9 mouse cellular contexts compared by ENCODE assay signal in genomic region chr6:93718385-93718784, GRCm38 (mm10).
DNase-seq lines count a peak whose midpoint lies in the region; ATAC-seq and TF ChIP-seq lines count a peak whose summit lies in the region.
"Had no signal": no experiment of that assay in that cellular context is flagged by ENCODE, and none has a peak within 500 bp of the region (broad histone marks: within the 10 kb centered on the region; RNA-seq: fewer than 3 reads in every experiment).

No protein-coding gene starts in this region.

- ATAC-seq in forebrain, embryonic 13.5 days, result no peak
- ATAC-seq in forebrain, postnatal 0 days, result no peak
- peak; percentile 68; the same call in 1 of the 2 replicates for ATAC-seq in lung, embryonic 14.5 days (ENCODE audit: insufficient read depth)
- no peak for ATAC-seq in limb, embryonic 13.5 days (ENCODE audit: low FRiP score, low read depth)

- no peaks in the 10 kb centered on the region for H3K36me3 ChIP-seq in forebrain, embryonic 13.5 days (ENCODE audit: poor library complexity, severe bottlenecking)
- H3K36me3 ChIP-seq in forebrain, postnatal 0 days (ENCODE audit: insufficient read depth), result no peaks in the 10 kb centered on the region
- H3K36me3 ChIP-seq in lung, embryonic 14.5 days (ENCODE audit: insufficient read depth), result no peaks in the 10 kb centered on the region
- no peaks in the 10 kb centered on the region for H3K36me3 ChIP-seq in limb, embryonic 13.5 days

- H3K4me2 ChIP-seq in forebrain, embryonic 13.5 days, result no peak overlapping the region
- no peak overlapping the region for H3K4me2 ChIP-seq in forebrain, postnatal 0 days (ENCODE audit: low read depth)
- H3K4me2 ChIP-seq in lung, embryonic 14.5 days, result peak overlapping the region; percentile 13; the same call in 1 of the 2 replicates
- H3K4me2 ChIP-seq in limb, embryonic 13.5 days (replicated peaks), result peak overlapping the region; percentile 34

- no peak for DNase-seq in forebrain, postnatal 0 days
- DNase-seq in lung, embryonic 14.5 days, result peak; percentile 50
- no peak for DNase-seq in lung, adult 18-20 months
- DNase-seq in retina, postnatal 1 day, result peak; percentile 28
- DNase-seq in adrenal gland, postnatal 14 days, result no peak
- no peak for DNase-seq in left cerebral cortex, adult 2 months (ENCODE audit: extremely low spot score in 1 of 2, low spot score in 2 of 2)
- DNase-seq: cerebellum, postnatal 25 days had no signal

- no peak for TF ChIP-seq CTCF in forebrain, postnatal 0 days (IDR thresholded peaks at IDR 0.05; ENCODE audit: low read depth)
- no peak for TF ChIP-seq CTCF in lung, embryonic 14.5 days (IDR thresholded peaks at IDR 0.05; ENCODE audit: low read depth)
- TF ChIP-seq CTCF in left cerebral cortex, adult 2 months (IDR thresholded peaks at IDR 0.05), result no peak

- WGBS in forebrain, embryonic 13.5 days, result 17% methylated on average over 5 of the region's 5 CpGs
- 34% methylated on average over 5 of the region's 5 CpGs for WGBS in forebrain, postnatal 0 days
- WGBS in lung, embryonic 14.5 days, result 8% methylated on average over 5 of the region's 5 CpGs
- 22% methylated on average over 5 of the region's 5 CpGs for WGBS in limb, embryonic 13.5 days

- no peak overlapping the region for H3K4me3 ChIP-seq in forebrain, embryonic 13.5 days
- H3K4me3 ChIP-seq in forebrain, postnatal 0 days (ENCODE audit: low read depth, low read length), result no peak overlapping the region
- H3K4me3 ChIP-seq in lung, embryonic 14.5 days (ENCODE audit: low read depth, low read length), result no peak overlapping the region
- no peak overlapping the region for H3K4me3 ChIP-seq in limb, embryonic 13.5 days
- H3K4me3 ChIP-seq in left cerebral cortex, adult 2 months, result no peak overlapping the region; the same call in 1 of the 2 replicates

- H3K4me1 ChIP-seq in forebrain, embryonic 13.5 days, result peaks cover 47% of the 10 kb centered on the region
- peaks cover 13% of the 10 kb centered on the region; the same call in 1 of the 2 replicates for H3K4me1 ChIP-seq in forebrain, postnatal 0 days (ENCODE audit: insufficient read depth)
- H3K4me1 ChIP-seq in lung, embryonic 14.5 days (ENCODE audit: insufficient read depth), result no peaks in the 10 kb centered on the region
- peaks cover 52% of the 10 kb centered on the region for H3K4me1 ChIP-seq in limb, embryonic 13.5 days

- H3K27ac ChIP-seq in forebrain, embryonic 13.5 days, result no peak overlapping the region
- H3K27ac ChIP-seq in forebrain, postnatal 0 days (ENCODE audit: low read depth, low read length), result no peak overlapping the region
- no peak overlapping the region for H3K27ac ChIP-seq in lung, embryonic 14.5 days (ENCODE audit: low read depth)
- no peak overlapping the region; the same call in 1 of the 2 replicates for H3K27ac ChIP-seq in limb, embryonic 13.5 days
- no peak overlapping the region for H3K27ac ChIP-seq in left cerebral cortex, adult 2 months

- H3K27me3 ChIP-seq in forebrain, embryonic 13.5 days, result 0 out of 2 replicates have a peak, but pooled peaks cover 4% of the 10 kb centered on the region
- H3K27me3 ChIP-seq in forebrain, postnatal 0 days (ENCODE audit: insufficient read depth, low read length), result no peaks in the 10 kb centered on the region; the same call in 1 of the 2 replicates
- H3K27me3 ChIP-seq in lung, embryonic 14.5 days (ENCODE audit: insufficient read depth, low read length), result peaks cover 13% of the 10 kb centered on the region; the same call in 1 of the 2 replicates
- H3K27me3 ChIP-seq in limb, embryonic 13.5 days, result peaks cover 21% of the 10 kb centered on the region

- intact Hi-C loops in left cerebral cortex, adult 2 months (cut with DNase I), result loop anchor here (5.0 kb wide), 2 partner anchors 56 to 936 kb away; no protein-coding TSS in a partner anchor

- 0 out of 2 replicates have a peak overlapping the region, but pooled peaks have one; percentile 19 for H3K9ac ChIP-seq in forebrain, embryonic 13.5 days
- H3K9ac ChIP-seq in forebrain, postnatal 0 days, result no peak overlapping the region
- H3K9ac ChIP-seq in lung, embryonic 14.5 days, result no peak overlapping the region
- H3K9ac ChIP-seq in limb, embryonic 13.5 days, result no peak overlapping the region

- no peaks in the 10 kb centered on the region for H3K9me3 ChIP-seq in forebrain, embryonic 13.5 days (replicated peaks)
- no peaks in the 10 kb centered on the region for H3K9me3 ChIP-seq in forebrain, postnatal 0 days (ENCODE audit: low read length)
- H3K9me3 ChIP-seq in lung, embryonic 14.5 days (ENCODE audit: low read depth, low read length), result no peaks in the 10 kb centered on the region
- H3K9me3 ChIP-seq in limb, embryonic 13.5 days, result no peaks in the 10 kb centered on the region

Comparison
In these comparisons a context has a peak if more than half of its experiments do, and no peak if none do; other contexts are left out.
1. DNase-seq: peak in lung, embryonic 14.5 days (single experiment) and retina, postnatal 1 day (single experiment); none in forebrain, postnatal 0 days (single experiment), lung, adult 18-20 months (0 of 2), adrenal gland, postnatal 14 days (single experiment) and left cerebral cortex, adult 2 months (0 of 2).
2. H3K4me2 ChIP-seq: peak in lung, embryonic 14.5 days (single experiment) and limb, embryonic 13.5 days (single experiment); none in forebrain, embryonic 13.5 days (single experiment) and forebrain, postnatal 0 days (single experiment).